Mouse (Mus musculus): Measurements from ENCODE around the gene Syt13. TPM values are rescaled to one million over a fixed set of nuclear protein-coding genes. Genes with fewer than 3 reads are reported as not detected.

Gene Syt13
- 1 to 10 TPM; 1.5 to 3.7 (median 2.8) TPM for total RNA-seq (2022)

DNA sequence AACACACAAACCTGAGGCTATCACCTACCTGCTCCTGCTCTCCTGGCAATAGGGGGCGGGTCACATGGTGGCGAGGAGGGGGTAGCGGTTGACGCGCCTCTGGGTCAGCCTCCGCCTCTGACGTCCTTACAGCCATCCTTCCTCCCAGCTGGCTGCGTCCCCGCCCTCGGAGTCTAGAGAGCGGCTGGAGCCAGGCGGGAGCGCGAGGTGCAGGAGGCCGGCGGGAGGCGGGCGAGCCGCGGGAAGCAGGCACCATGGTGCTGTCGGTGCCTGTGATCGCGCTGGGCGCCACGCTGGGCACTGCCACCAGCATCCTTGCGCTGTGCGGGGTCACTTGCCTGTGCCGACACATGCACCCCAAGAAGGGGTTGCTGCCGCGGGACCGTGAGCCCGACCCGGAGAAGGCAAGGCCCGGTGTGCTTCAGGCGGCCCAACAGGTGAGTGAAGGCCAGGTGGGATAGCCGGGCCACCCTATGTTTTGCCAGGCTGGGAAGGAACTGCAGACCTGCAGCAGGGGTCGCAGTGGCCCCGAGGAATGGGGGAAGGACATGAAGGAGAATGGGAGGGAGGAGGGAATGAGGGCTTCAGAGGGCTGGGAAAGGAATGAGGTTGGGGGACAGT, at the start of gene Syt13:
Gene Syt13 (plus strand): TSS at position 166 of the 621 bp plus-strand sequence.
- peak; percentile 40 for DNase-seq

DNA sequence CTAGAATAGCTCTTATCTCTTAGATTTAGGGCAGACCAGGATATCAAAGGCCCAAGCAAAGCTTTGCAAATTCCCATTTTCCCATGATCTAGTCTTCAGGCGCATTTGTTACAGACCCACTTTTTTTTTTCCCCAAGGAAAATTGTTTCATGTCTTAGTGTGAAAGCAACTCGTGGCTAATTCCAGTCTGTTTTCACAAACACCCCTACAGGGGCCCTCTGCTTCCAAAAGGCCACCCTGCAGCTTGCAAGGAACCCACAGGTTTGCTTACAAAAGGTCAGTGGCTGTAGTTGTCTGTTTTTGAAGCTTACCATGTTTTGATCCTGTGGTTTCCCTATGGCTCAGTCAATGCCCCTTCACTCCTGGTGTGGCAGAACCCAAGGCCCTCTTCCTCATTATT, 48.3 kb upstream of the Syt13 start:
- no peak for DNase-seq

DNA sequence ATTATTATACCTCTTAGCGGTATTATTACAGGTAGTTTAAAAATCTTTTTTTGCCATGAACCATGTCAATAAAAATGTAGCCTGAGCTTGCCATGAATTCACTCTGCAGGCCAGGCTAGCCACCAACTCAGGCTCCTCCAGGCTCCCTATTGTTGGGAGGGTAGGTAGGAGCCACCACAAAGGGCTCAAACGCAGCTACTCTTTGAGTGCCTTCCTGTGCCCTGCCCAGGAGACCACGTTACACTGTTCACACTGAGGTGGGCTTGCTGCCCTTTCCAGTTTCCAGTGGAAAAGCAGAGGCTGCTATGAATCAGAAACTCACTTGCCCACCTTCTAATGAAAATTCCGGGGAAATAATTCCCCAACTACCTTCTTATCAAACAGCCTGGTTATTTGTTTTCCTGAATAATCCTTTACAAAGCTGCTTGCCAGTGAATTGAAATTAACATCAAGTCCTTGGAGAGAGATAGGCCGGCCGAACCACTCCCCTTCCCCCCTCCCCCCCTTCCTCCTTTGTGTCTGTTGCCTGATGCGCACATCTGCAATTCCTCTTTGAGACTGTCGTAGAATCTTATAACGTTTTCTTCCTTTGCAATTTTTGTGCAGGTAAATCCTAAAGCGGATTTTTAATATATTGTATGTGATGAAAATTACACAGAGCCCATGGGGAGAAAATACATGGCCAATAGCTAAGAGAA, 44.6 kb upstream of the Syt13 start:
- no peak for DNase-seq

DNA sequence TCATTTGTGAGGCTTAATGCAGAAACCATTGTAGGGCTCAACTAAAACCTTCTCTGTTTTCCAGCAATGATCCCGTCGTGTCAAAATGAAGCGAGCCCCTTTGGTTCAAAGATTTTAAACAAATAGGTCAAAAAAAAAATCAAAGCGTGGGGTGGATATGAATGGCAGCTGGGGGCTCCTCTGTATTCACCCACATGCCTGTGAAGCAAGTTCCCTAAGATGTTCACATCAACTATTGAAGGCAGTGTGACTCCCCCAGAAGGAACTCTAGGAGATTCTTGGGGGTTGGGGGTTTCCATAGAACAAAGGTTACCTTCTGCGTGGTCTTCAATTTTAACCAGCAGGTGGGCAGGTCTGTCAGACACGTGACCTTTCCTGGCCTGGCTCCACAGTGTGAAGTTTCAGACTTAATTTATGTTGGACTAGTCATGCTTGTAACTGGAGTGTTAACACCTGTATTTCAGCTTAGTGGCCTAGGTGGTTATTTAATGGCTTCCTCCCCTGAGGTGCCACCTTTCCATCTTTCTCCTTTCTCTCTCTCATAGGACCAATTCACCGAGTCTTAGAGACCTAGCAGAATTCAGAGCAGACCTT, 43.7 kb upstream of the Syt13 start:
- DNase-seq: no peak

DNA sequence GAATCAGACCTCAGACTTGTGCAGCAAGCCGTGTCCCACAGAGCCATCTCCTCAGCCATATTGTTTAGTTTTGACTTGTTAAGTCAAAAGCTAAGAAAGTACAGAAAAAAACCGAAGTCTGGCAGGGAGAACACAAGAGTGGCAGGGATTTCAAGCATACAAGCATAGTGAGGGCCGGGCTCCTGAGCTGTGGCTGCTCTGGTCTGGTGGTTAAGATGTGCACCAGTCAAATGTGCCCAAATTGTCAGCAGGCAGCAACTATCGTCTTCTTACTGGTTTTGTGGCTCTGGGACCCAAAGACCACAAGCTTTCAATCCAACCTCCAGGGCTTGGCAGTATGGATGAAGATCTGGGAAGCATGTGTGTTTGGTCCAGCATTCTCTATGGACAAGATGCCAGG, 42.2 kb upstream of the Syt13 start:
- DNase-seq: no peak

DNA sequence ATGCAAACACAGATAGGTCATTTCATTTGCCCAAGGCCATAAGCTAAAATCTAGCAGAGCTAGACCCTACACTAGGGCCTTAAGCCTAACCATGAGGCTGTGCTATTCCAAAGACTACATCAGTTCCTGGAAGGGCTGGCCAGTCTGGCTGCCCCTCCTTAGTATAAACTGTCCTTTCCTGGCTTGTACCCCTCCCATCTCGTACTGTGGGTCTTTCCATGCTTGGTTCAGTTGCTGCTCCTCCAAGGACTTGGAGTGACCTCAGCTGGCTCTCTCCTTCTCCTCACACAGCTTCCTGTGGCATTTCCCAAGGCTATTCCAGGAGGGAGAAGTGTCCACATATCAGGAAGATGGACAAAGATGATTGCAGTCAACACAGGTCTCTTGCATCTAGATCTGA, 40.3 kb upstream of the Syt13 start:
- DNase-seq: no peak

DNA sequence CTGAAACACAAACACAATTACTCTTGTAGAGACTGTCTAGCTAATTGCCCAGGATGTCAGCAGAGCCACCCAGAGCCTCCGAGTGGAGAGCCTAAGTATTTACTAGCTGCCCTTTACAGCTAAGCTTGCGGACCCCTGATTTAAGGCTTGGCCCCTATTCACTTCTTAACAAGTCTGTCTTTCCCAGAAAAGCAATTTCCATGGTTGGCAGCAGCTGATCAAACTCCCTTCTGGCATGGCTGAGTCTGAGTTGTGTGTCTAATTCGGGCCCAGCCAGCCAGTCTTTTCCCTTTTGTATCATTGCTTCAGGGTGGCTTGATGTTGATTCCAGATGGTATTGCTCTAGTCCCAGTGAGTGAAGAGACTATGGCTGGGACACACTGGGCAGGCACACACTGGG, 37.4 kb upstream of the Syt13 start:
- DNase-seq: no peak

DNA sequence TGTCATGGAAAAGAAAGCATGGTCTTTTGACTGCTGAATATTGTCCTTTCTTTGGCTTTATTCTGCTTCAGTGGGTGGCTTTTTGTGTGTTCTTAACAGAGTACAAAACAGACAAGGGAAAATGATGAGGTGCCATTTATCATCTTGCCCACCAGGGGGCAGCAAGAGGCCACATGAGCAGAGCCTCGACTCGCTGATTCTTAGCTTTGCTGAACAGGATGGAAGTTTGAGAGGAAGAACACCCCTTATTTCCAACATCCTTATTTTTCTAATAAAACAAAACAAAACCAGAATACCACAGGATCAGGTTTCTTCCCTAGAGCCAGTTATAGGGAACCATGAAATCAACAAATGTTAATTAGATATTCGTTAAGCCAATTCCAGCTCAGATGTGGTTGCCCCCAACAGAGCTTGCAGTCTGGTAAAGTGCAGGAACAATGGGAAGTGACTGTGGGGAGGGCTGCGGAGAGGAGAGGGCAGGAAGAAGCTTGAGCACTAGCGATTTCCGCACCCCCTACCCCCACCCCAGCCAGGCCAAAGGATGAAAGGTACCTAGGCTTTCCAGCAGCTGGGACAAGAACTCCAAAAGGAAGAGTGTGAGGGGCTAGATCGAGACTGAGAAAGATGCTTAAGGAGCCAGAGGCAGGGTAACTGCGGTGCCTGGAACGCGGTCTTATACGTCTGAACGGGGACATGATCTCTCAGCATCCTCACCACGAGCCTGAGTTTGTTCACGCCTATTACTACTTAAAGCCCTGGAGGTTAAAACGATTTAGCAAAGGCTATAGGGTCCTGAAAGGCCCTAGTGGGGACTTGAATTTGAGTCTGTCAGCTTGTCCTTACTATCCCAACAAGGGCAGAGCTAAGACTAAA, 31.6 kb upstream of the Syt13 start:
- no peak for DNase-seq

DNA sequence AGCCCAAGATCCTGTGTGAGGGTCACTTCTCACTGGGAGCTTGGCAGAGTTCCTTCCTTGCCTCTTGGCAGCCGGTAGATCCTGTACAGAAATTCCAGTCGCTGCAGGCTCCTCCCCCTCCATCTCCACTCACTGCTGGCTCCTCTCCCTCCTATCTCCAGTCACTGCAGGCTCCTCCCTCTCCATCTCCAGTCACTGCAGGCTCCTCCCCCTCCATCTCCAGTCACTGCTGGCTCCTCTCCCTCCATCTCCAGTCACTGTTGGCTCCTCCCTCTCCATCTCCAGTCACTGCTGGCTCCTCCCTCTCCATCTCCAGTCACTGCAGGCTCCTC, 31.0 kb upstream of the Syt13 start:
- DNase-seq: no peak

DNA sequence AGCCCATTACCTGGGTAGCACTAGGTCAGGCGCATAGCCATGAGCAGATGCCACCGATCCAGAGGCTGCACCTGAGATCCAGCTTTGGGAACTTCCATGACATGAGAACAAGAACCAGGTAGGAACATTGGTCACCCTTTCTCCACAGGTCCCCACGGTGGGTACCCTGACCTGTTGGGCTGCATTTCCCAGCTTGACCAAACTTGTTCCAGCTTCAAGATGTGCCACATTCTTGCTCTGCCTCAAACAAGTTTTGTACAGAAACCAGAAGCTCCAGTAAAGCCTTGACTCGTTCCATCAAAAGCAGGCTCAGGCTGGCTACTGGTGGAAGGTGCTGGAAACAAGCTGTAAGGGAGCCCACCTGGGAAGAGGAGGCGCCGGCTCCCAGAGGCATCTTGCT, 29.9 kb upstream of the Syt13 start:
- DNase-seq: no peak

DNA sequence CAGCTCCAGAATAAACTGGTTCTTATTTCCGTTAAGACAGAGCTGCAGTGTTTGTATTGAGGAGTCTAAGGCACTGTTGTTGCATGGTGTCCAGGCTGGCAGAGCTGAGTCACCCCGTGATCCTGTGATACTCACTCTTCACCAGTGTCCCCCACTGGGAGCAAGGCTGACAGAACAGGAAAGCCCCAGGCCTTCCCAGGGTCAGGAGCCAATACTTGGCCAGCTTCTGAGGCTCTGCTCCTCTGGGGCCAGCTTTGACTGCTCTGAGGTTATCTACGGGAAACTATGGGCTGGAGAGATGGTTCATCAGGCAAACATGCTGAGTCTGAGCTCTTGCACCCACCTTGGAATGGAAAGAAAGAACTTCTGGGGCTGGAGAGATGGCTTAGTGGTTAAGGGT, 28.0 kb upstream of the Syt13 start:
- no peak for DNase-seq

DNA sequence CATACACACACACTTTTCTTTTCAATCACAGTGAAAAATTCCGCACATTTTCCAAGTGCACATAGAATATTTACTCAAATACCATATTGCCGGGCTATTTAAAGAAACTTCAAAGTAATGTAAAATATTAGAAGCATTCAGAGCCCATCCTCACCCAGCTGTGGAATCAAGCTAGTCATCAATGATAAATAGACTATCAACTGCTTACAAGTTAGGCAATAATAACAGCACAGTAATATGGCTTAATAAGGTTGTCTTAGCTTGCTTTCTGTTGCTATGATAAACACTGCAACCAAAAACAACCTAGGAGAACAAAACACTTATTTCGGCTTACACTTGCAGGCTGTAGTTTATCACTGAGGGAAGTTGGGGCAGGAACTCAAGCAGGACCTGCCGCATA, 22.4 kb upstream of the Syt13 start:
- DNase-seq: no peak

DNA sequence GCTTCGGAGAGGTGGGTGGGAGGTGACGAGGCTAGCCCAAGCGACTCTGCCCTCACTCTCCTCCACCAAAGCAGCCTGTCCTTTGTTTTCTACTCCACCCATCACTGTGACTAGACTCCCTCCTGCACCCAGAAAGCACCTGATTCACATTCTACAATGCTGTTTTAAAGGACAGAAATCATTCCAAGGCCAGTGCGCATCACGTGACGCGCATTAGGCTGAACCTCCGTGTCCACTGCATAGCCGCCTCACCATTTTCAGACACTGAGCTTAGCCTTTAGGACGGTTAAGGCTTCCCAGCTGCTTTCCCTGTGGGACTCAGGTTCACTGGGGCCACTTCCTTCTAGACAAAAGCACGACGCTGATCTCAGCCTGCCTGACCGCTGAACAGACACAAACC, 11.2 kb upstream of the Syt13 start:
- DNase-seq: no peak

DNA sequence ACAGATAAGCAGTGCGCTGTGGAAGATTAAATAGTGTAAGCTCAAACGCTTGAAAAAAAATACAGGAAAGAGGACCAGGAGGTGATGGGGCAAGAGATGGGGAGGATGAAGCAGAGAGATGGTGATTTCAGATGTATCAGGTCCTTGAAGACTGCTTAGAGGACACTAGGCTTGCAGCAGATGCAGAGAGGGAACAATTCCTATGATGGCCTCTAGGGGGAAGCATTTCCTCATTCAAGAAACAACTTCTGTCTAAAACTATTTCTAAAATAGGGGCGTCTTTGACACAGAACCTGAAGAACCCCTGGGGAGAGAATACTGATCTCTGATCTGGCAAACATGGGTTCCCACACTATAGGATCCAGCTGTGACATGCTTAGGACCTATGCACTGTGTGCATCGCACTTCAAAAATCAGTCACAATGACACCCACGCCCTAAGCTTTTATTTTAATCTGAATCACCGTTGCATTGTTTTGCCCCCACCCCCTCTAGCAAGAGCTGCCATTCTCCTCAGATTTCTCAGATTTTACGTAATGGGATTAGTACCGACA, 10.5 kb upstream of the Syt13 start:
- no peak for DNase-seq

DNA sequence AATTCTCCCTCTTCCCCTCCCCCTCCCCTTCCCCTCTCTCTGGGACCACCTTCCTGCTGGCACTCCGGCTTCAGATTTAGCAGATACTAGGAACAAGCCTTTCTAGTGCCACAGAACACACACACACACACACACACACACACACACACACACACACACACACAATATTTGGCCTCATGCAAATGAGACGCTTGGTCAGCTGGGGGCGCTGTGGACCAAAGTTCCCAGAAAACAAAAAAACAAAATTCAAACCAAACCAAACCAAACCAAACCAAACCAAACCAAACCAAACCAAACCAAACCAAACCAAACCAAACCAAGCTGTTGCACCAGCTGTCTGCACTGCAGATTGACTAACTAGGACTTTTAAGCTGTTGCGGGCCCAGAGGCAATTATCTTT, 4.5 kb upstream of the Syt13 start:
- peak; percentile 15 for DNase-seq

DNA sequence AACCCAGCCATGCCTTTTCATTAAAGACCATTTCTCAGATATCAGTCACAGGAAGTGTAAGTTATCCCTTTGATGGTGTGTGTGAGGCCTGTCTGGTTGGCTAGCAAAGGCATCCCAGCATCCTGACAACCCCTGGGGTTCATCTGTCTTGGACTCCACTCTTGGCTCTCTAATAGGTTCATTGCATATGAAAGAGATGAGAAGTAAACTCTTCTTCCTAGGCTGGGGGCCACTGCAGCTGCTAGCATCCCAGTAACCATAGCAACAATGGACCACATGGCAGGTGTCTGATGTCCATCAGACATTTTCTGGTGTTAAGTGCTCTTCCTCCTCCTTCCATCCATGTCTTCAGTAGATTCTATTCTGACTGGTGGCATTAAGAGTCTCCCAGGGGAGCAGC, 2.6 kb upstream of the Syt13 start:
- no peak for DNase-seq

DNA sequence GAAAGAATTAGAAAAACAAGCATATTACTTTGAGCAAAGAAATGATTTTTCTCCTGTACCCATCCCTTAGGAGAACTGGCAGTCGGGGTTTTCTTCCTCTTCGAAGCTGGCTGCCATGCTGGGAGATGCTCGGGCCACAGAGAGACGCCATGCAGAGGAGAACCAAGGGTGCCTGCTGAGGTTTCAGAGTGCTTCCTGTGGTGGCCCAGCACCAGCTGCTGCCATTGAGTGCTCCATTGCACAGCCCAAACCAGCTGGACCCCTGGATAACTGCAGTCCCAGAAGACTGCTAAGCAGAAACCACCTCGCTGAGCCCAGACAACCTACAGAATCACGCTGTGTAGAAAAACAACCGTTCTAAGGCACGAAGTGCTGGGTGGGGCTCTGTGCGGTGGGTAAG, 1.6 kb upstream of the Syt13 start:
- no peak for DNase-seq

DNA sequence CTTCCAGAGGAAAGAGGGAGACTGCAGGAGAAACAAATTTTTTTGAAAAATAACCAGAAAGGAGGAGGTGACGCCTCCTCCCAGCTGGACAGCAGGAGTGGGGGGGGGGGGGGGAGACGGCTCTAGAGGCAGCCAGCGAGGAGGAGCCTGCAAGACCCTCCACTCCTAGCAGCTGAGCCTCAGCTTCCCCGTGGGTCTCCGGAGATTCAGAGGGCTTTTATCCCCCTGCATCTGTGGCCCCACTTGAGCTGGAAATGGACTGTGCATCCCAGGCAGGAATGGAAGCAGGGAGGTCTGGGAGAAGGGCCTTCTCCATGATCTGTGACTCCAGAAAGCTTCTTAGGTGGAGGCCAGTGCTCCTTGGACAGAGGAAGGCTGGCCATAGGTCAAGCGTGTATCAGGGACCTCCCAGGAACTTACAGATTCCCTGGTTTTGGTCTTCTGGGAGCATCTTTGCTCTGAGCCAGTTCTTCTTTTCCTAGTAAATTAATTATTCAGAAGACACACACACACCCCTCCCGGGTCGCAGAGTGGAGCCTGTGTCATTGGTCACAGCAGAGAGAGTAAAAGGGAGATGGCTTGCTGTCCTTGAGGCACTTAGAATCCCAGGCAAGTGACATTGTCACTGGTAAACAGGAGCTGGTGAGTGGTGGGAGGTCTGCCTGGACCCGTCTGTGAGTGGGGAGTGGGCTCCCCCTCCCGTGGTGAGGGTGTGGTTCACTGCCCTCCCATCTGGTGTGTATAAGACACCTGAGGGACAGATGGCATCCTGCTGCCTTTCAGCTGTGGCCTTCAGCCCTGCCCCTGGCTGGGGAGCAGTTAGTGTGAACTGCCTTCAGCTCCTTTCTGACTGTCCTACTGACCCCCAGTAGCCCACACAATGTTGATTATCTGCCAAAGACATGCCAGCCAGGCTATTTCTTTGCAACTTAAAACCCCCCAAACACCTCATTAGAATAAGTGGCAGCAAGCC, 1.0 kb downstream of the Syt13 start:
- no peak for DNase-seq

DNA sequence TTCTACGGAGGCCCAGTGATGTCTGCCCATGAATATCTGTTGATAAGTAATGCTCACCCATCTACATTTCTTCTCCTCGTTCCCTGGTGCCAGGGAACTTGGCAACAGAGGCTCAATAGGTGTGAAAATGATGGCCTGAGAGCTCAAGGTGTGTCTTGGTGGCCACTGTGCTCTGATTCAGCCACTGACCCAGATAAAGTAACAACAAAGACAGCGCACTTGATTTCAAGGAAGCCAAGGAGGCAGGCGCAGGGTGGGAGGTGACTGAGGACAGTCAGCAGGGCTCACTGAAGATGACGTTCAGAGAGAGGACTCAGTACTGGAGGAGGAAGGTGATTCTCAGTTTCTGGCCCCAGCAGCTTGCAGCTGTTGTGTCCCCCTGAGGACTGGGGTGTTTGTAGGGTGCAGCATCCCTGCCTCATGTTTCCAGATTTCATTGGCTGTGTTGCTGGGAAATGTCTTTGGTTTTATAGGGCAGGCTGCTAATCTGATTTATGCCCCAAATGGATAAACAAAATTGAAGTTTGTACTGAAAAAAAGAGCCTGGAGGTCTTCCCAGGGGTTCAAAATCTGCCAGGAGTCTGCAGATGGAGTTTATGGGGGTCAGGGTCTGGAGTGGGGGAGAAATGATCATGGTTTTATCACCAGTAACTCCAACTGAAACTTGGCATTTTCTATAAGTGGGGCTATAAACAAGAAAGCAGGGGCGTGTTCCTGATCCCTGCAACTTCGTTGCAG, 2.7 kb downstream of the Syt13 start:
- DNase-seq: no peak

DNA sequence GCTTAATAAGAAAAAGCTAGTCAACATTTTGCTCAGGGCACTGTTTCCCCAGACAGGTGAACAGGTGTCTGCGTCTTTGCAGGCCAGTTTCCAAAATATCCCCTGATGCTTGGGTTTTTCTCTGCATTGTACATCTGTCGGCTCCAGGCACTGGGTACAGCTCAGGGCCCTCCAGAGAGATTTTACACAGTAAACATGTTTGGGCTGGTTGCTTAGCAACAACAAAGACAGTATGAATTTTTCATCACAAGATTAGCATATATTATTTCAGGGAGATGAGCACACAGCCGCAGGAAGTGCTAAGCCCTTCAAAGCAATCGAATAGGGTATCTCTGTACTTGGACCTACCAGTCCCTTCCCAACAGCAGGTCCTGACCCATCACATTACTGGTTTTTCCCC, 5.8 kb downstream of the Syt13 start:
- no peak for DNase-seq

DNA sequence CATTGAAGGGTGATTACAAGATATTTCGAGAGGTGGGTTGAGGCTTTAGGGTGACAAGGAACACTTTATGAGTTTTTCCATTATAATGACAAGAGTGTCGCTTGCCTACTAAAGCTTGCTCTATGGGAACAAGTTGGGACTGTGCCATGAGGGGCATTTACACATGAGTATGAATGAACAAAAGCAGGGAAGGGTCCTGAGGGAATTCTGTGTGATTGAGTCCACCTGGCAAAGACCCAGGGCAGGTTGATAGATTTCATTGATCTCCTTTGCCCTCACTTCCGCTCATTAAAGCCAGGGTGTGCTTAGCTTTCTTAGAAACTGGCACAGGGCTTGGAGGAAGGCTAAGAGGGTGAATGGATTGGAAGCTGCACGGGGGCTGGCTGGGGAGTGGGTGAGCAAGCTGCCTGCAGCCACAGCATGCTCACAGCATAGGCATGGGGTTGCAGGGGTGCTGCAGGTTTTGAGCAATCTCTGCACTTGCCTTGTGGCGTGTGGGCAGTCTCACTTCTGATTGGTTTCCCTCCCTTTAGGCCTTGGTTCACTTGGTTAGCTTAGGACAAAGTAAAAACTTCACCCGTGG, 9.9 kb downstream of the Syt13 start:
- no peak for DNase-seq
